Mouse (Mus musculus): ENCODE measurements at regions not wholly inside any gene's neighbourhood (a gene's known extent, or its start where the extent isn't known, plus 50 kb on each side); places are given as distances from the start of the nearest gene placed in this dataset.

DNA sequence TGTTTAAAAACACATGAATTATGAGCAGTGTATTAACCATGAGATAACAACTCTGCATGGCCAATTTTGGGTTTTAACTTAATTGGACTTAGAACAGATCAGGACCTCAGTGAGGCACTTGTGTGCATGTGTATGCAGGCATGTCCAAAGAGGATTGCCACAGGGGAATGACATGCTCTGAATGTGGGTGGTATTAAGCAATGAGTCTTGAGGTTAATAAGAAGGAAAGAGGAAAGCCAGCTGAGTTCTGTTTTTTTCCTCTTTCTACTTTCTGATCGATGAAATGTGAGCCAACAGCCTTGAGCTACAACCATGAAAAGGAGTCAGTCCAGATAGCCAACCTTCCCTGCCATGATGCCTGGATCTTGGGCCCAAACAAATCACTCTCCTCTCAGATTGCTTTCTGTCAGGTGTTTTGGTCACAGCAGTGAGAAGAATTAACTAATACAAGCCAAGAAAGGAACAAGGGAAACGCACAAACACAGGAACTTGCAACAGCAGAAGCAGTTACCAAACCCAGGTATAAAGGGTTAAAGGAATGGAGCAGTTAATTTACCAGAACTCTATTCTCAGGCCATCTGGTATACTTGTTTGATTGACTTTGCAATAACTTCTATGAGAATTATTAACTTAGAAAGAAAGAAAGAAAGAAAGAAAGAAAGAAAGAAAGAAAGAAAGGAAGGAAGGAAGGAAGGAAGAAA lies 243.3 kb upstream of the Mmadhc start:
- ATAC-seq (no peak), DNase-seq (ENCODE audit: low spot score) (no peak)
- no peak overlapping the region for H3K4me2 ChIP-seq (ENCODE audit: low read depth, low read length)
- H3K36me3 ChIP-seq (ENCODE audit: insufficient read depth, low read length) = no peaks in the 10 kb centered on the region
- no peaks in the 10 kb centered on the region for H3K4me1 ChIP-seq (ENCODE audit: insufficient read depth, low read length)
- H3K27ac ChIP-seq = no peak overlapping the region
- TF ChIP-seq CTCF (IDR thresholded peaks at IDR 0.05; ENCODE audit: low read depth) = no peak
- H3K9me3 ChIP-seq (ENCODE audit: low read length) = no peaks in the 10 kb centered on the region
- 78% methylated on average over 2 of the region's 2 CpGs for WGBS
- H3K27me3 ChIP-seq (ENCODE audit: insufficient read depth, low read length) = no peaks in the 10 kb centered on the region
- no peak overlapping the region for H3K4me3 ChIP-seq (ENCODE audit: low read length)
- H3K9ac ChIP-seq (replicated peaks; ENCODE audit: low read length) = no peak overlapping the region

DNA sequence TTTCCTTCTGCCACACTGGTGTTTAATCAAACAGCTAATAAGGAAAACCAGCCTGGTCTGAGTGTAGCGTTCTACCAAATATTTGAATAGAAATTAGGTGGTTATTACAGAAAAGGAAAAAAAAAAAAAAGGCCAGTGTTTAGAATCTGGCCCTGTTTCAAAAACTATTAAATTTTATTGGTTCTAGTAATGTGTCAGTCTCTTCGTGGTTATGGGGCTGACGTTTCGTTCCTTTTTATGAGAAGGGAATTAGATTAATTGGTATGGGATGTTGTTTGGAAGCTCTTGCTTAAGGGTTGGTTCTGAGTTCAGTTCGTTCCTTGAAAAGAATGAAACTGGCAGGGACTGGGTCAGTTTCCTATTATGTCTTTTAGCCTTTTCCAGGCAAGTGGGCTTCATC lies 241.5 kb upstream of the Mmadhc start:
- H3K4me3 ChIP-seq (ENCODE audit: low read length) = no peak overlapping the region
- no peak for TF ChIP-seq CTCF (IDR thresholded peaks at IDR 0.05; ENCODE audit: low read depth)
- H3K4me1 ChIP-seq (ENCODE audit: insufficient read depth, low read length) = no peaks in the 10 kb centered on the region
- H3K9ac ChIP-seq (replicated peaks; ENCODE audit: low read length) = no peak overlapping the region
- no peak overlapping the region for H3K4me2 ChIP-seq (ENCODE audit: low read depth, low read length)
- H3K36me3 ChIP-seq (ENCODE audit: insufficient read depth, low read length) = no peaks in the 10 kb centered on the region
- no peak for ATAC-seq
- H3K27me3 ChIP-seq (ENCODE audit: insufficient read depth, low read length) = no peaks in the 10 kb centered on the region
- DNase-seq (ENCODE audit: low spot score) = no peak
- H3K27ac ChIP-seq = no peak overlapping the region
- 57% methylated on average over 5 of the region's 5 CpGs for WGBS
- H3K9me3 ChIP-seq (ENCODE audit: low read length) = no peaks in the 10 kb centered on the region

DNA sequence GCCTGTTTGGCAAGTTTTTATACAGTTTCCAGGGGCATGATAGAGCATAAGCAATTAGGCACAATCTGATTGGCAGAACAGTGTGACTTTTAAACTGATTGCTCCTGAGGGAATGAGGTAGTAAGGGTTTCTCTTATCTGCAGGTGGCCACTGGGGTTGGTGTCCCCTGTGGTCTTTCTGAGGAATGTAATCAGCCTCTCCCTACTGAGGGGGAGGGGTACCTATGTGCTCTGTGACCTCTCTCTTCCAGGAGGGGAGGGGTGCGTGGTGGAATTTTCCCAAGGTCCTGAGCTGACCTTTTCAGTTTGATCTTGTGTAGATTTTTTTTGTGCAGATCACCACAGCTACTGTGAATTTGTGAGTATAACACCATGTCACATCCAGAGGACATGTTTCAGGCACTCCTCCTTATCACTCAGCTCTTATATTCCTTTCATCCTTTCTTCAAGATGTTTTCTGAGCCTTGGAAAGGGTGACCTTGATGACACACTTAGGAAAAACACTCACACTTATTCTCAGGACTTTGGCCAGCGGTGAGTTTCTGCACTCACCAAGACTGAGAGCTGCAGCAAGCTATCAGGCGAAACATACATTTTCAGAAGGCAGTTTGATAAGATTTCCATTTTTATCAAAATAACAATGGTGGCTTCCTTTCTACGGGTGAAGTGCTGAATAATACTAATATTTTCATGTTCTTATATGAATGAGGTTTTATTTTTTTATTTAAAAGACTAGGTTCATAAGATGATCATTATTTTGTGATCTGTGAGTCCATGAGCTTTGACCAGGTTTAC lies 238.7 kb upstream of the Mmadhc start:
- Histone ChIP-seq H3K27me3 (ENCODE audit: insufficient read depth, low read length) (no peaks in the 10 kb centered on the region), H3K9me3 (ENCODE audit: low read length) (no peaks in the 10 kb centered on the region), H3K27ac (no peak overlapping the region), H3K36me3 (ENCODE audit: insufficient read depth, low read length) (no peaks in the 10 kb centered on the region), H3K4me1 (ENCODE audit: insufficient read depth, low read length) (no peaks in the 10 kb centered on the region), H3K4me2 (ENCODE audit: low read depth, low read length) (no peak overlapping the region), H3K9ac (replicated peaks; ENCODE audit: low read length) (no peak overlapping the region), H3K4me3 (ENCODE audit: low read length) (no peak overlapping the region)
- no peak for ATAC-seq
- DNase-seq (ENCODE audit: low spot score) = no peak
- TF ChIP-seq CTCF (IDR thresholded peaks at IDR 0.05; ENCODE audit: low read depth) = no peak
- WGBS = 83% methylated on average over 4 of the region's 4 CpGs

DNA sequence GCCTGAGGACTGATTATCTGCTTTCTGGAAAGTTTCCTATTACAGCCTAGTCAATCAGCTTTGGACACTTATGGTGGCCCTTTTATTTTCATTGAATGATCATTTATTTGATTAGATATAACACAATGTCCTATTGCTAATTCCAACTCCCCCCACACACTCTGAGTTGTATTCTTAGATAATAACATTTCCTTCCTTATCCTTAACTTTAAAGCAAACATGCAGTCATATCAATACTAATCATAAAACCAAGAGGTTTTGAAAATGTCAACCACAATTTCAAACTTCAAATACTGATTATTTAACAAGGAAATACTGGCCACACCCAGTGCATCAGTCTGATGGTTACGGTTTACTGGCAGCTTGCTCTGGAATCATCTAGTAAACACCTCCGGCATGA lies 237.1 kb upstream of the Mmadhc start:
- 89% methylated on average over 2 of the region's 2 CpGs for WGBS
- no peak for ATAC-seq
- TF ChIP-seq CTCF (IDR thresholded peaks at IDR 0.05; ENCODE audit: low read depth) = no peak

DNA sequence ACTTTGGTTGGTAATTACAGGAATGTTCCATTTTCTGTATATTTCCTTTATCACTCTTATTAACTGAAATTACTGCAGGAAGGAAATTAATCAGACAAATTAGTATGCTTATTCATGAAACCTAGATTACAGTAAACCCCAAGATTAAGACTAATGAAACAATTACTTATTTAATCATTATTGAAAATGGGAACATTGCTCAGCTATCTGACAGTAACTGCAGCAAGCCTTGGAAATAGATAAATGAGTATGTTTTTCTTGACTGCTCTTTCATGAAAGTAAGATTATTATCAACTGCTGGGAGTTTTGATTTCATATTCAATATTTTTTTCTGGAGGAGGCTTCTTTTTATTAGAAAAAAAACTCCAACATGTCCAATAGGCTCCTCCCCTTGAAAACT lies 230.8 kb upstream of the Mmadhc start:
- Histone ChIP-seq H3K9me3 (ENCODE audit: low read length) (no peaks in the 10 kb centered on the region), H3K36me3 (ENCODE audit: insufficient read depth, low read length) (no peaks in the 10 kb centered on the region), H3K27me3 (ENCODE audit: insufficient read depth, low read length) (no peaks in the 10 kb centered on the region), H3K4me1 (ENCODE audit: insufficient read depth, low read length) (no peaks in the 10 kb centered on the region), H3K4me2 (ENCODE audit: low read depth, low read length) (no peak overlapping the region), H3K4me3 (ENCODE audit: low read length) (no peak overlapping the region), H3K27ac (no peak overlapping the region), H3K9ac (replicated peaks; ENCODE audit: low read length) (no peak overlapping the region)
- ATAC-seq (no peak), DNase-seq (ENCODE audit: low spot score) (no peak)
- no peak for TF ChIP-seq CTCF (IDR thresholded peaks at IDR 0.05; ENCODE audit: low read depth)

More for the DNA sequence above, 237.1 kb upstream of the Mmadhc start:
- no peaks in the 10 kb centered on the region for H3K27me3 ChIP-seq (ENCODE audit: insufficient read depth, low read length)
- no peak overlapping the region for H3K4me2 ChIP-seq (ENCODE audit: low read depth, low read length)
- H3K27ac ChIP-seq = no peak overlapping the region
- H3K9me3 ChIP-seq (ENCODE audit: low read length) = no peaks in the 10 kb centered on the region
- no peak overlapping the region for H3K4me3 ChIP-seq (ENCODE audit: low read length)
- no peaks in the 10 kb centered on the region for H3K4me1 ChIP-seq (ENCODE audit: insufficient read depth, low read length)
- DNase-seq (ENCODE audit: low spot score) = no peak
- no peaks in the 10 kb centered on the region for H3K36me3 ChIP-seq (ENCODE audit: insufficient read depth, low read length)
- no peak overlapping the region for H3K9ac ChIP-seq (replicated peaks; ENCODE audit: low read length)

DNA sequence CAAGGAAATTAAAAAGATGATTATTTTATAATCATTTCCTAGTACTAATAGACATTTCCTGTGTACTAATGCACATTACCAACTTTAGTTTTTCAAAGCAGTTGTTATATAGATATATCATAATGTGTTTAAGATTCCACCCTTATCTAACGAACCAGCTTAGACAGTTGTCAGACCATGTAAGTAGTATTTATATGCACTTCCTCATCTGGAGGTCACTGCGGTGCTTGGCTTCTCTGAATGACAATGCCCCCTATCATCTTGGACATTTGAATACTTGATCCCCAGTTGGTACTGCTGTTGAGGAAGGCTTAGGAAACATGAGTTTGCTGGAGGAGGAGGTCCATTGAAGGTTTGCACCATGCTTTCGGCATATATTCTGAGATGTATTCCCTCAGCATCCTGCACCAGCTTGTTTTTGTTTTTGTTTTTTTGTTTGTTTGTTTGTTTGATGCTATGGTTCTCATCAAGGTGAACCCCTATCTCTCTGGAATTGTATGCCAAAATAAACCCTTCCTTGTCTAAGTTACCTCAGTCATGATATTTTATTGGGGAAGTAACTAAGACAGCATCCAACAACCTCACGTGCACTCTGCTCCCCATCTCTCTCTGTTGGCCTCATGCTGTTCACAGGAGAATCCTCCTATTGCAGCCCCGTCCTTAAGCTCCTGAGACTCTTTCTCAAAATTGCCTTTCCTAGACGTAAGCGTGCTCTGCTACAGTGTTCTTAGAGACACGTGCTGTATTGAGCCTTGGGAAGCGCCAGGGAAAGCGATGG lies 228.4 kb upstream of the Mmadhc start:
- Histone ChIP-seq H3K4me3 (ENCODE audit: low read length) (no peak overlapping the region), H3K4me2 (ENCODE audit: low read depth, low read length) (no peak overlapping the region), H3K36me3 (ENCODE audit: insufficient read depth, low read length) (no peaks in the 10 kb centered on the region), H3K9ac (replicated peaks; ENCODE audit: low read length) (no peak overlapping the region), H3K27ac (no peak overlapping the region), H3K27me3 (ENCODE audit: insufficient read depth, low read length) (no peaks in the 10 kb centered on the region), H3K9me3 (ENCODE audit: low read length) (no peaks in the 10 kb centered on the region), H3K4me1 (ENCODE audit: insufficient read depth, low read length) (no peaks in the 10 kb centered on the region)
- WGBS = 83% methylated on average over 10 of the region's 10 CpGs
- TF ChIP-seq CTCF (IDR thresholded peaks at IDR 0.05; ENCODE audit: low read depth) = no peak
- ATAC-seq (no peak), DNase-seq (ENCODE audit: low spot score) (no peak)
